Mouse (Mus musculus): ENCODE measurements at regions not wholly inside any gene's neighbourhood (a gene's known extent, or its start where the extent isn't known, plus 50 kb on each side); places are given as distances from the start of the nearest gene placed in this dataset.
A peak's percentile ranks its signal among the peaks of the same experiment; 100 is the strongest.
"Not testable (repeated sequence)": the region's sequence is repeated elsewhere in the genome, so short reads cannot be mapped to it uniquely, and the experiment has no call there.

DNA sequence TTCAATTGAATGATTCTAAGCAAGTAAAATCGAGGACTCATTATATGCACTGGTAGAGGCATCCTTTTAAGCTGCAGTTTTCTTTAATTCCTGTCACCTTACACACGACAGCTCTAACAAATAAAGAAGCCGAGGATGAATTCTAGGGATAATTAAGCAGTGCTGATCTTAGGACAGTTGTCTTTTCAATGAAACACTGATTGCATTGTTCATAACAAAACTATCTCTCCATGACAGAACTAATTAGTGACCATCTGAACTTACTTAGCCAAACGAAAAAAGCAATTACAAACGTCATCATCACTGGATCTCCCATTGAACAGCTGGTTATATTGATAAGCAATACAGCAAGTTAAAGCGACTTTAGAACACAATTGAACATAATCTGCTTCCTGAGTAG lies 1579.7 kb upstream of the G6pd2 start:
- no peak for DNase-seq (ENCODE audit: low spot score in 2 of 2)

DNA sequence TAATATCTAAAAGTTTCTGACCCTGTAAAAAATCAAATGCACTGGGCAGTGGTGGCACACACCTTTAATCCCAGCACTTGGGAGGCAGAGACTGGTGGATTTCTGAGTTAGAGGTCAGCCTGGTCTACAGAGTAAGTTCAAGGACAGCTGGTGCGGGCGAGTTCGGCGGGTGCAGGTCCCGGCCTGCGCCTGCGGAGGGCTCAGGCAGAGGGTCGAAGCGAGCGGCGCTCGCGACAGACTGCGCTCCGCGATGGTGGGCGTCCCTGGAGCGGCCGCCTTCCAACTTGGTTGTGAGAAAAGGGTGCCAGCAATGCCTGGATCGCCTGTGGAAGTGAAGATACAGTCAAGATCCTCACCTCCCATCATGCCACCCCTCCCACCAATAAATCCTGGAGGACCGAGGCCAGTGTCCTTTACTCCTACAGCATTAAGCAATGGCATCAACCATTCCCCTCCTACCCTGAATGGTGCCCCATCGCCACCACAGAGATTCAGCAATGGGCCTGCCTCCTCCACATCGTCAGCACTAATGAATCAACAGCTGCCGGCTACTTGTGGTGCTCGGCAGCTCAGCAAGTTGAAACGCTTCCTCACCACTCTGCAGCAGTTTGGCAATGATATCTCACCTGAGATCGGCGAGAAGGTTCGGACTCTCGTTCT lies 1577.3 kb upstream of the G6pd2 start:
- not testable (repeated sequence) for DNase-seq (ENCODE audit: low spot score in 2 of 2)

DNA sequence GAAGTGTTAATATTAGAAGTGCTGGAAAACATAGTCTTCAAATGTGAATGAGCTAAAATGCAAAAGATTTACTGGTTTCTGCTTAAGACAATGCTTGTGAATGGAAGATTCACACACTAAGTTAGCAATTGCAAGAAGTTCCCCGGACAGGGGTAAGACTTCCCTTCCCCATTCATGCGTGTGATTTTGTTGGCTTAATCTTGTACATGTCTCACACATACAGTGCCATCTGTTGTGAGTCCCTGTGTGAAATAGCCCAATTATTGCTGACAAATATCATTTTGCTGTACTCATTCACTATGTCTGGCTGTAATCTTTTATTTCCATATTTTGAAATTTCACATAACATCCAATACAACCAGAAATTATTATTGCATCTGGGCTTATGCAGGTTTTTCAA lies 1564.4 kb upstream of the G6pd2 start:
- DNase-seq (ENCODE audit: low spot score in 2 of 2), result no peak

DNA sequence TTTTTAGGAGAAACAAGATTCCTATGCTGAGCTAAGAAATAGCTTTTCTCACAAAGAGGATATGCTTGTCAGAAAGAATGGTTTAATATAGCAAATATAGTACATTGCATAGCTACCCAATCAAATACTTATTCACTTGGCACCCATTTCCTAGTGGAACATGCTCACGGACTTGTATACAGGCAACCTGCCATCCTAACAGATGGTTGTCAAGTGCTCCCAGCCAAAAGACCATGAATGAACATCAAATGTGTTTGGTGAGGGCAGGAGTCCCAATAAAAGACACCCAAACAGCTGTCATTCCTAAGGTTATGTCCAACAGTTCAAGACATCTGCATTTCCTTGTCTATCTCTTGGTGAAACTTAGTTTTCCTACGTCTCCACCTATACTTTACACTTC lies 1531.9 kb upstream of the G6pd2 start:
- DNase-seq (ENCODE audit: low spot score in 2 of 2), result peak in 1 of 2 experiments; percentile 63

Data from layer of hippocampus, postnatal 14 days (tissue).